Mouse (Mus musculus): ENCODE measurements around the gene Ykt6. TPM values are rescaled to one million over a fixed set of nuclear protein-coding genes. Genes with fewer than 3 reads are reported as not detected.
"Not testable (repeated sequence)": the region's sequence is repeated elsewhere in the genome, so short reads cannot be mapped to it uniquely, and the experiment has no call there.

Ykt6 gene
- polyA plus RNA-seq, 1 experiment, result 93.3 TPM

DNA sequence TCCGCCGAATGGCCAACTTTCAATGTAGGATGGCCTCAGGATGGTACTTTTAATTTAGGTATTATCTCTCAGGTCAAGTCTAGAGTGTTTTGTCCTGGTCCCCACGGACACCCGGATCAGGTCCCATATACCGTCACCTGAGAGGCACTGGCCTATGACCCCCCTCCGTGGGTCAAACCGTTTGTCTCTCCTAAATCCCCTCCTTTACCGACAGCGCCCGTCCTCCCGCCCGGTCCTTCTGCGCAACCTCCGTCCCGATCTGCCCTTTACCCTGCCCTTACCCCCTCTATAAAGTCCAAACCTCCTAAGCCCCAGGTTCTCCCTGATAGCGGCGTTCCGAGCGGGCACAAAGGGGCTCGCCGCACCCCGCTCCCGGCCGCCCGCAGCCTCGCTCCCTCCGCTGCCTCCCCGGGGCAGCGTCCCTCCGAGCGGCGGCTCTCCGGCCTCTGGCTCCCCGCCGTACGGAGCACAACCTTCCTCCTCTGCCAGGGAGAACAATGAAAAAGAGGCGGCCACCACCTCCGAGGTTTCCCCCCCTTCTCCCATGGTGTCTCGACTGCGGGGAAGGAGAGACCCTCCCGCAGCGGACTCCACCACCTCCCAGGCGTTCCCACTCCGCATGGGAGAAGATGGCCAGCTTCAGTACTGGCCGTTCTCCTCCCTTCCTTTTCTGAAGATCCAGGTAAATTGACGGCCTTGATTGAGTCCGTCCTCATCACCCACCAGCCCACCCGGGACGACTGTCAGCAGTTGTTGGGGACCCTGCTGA is 51.7 kb downstream of the Ykt6 start:
- H3K79me2 ChIP-seq (ENCODE audit: control insufficient read depth, insufficient read depth); H3K36me3 ChIP-seq (ENCODE audit: control insufficient read depth, insufficient read depth); H3K27me3 ChIP-seq (ENCODE audit: control insufficient read depth, insufficient read depth, insufficient read length); H3ac ChIP-seq (ENCODE audit: control insufficient read depth, insufficient read length, low read depth); H3K79me3 ChIP-seq (ENCODE audit: low read depth); H3K4me3 ChIP-seq (ENCODE audit: insufficient read depth, poor library complexity, severe bottlenecking): not testable (repeated sequence)

DNA sequence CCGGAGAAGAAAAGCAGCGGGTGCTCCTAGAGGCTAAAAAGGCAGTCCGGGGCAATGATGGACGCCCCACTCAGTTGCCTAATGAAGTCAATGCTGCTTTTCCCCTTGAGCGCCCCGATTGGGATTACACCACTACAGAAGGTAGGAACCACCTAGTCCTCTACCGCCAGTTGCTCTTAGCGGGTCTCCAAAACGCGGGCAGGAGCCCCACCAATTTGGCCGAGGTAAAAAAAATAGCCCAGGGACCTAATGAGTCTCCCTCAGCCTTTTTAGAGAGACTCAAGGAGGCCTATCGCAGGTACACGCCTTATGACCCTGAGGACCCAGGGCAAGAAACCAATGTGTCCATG is 52.3 kb downstream of the Ykt6 start:
- H3K79me2 ChIP-seq (ENCODE audit: control insufficient read depth, insufficient read depth); H3K4me3 ChIP-seq (ENCODE audit: insufficient read depth, poor library complexity, severe bottlenecking); H3ac ChIP-seq (ENCODE audit: control insufficient read depth, insufficient read length, low read depth); H3K36me3 ChIP-seq (ENCODE audit: control insufficient read depth, insufficient read depth); H3K79me3 ChIP-seq (ENCODE audit: low read depth); H3K27me3 ChIP-seq (ENCODE audit: control insufficient read depth, insufficient read depth, insufficient read length): not testable (repeated sequence)

DNA sequence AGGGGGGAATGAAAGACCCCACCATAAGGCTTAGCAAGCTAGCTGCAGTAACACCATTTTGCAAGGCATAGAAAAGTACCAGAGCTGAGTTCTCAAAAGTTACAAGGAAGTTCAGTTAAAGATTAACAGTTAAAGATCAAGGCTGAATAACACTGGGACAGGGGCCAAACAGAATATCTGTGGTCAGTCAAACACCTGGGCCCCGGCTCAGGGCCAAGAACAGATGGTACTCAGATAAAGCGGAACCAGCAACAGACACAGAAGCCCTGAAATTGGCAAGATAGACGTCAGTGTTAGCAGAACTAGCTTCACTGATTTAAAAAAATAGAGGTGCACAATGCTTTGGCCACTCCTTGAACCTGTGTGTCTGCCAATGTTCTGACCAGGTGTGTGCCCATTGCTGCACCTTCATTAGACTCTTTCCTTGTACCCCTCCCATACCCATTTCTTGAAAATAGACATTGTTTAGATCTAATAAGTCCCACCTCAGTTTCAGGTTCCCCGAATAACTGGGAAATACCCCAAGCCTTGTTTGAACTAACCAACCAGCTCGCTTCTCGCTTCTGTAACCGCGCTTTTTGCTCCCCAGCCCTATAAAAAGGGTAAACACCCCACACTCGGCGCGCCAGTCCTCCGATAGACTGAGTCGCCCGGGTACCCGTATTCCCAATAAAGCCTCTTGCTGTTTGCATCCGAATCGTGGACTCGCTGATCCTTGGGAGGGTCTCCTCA is 55.4 kb downstream of the Ykt6 start:
- H3K79me3 ChIP-seq (ENCODE audit: low read depth); H3K79me2 ChIP-seq (ENCODE audit: control insufficient read depth, insufficient read depth); H3K4me3 ChIP-seq (ENCODE audit: insufficient read depth, poor library complexity, severe bottlenecking); H3K36me3 ChIP-seq (ENCODE audit: control insufficient read depth, insufficient read depth); H3K27me3 ChIP-seq (ENCODE audit: control insufficient read depth, insufficient read depth, insufficient read length); H3ac ChIP-seq (ENCODE audit: control insufficient read depth, insufficient read length, low read depth): not testable (repeated sequence)

DNA sequence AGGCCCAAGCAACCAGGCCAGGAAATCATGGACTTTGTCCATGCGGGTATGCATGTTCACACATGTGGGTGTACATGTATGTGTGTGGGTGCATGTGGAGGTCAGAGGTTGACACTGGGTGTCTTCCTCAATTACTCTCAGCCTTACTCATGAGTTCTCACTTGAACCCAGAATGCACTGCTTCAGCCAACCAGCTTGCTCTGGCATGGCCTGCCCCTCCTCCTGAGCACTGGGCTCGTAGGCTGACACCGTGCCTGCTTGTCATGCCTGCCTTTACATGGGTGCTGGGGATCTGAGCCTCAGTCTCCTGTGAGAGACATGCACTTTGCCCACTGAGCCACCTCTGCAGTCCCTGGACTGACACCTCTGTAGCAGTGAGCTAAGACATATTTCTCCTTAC is 56.4 kb downstream of the Ykt6 start:
- no peak overlapping the region for H3K4me3 ChIP-seq (ENCODE audit: insufficient read depth, poor library complexity, severe bottlenecking)
- H3K36me3 ChIP-seq (ENCODE audit: control insufficient read depth, insufficient read depth), result no peaks in the 10 kb centered on the region
- H3K79me3 ChIP-seq (ENCODE audit: low read depth), result no peaks in the 10 kb centered on the region
- H3ac ChIP-seq (ENCODE audit: control insufficient read depth, insufficient read length, low read depth), result no peak overlapping the region
- no peak for TF ChIP-seq USF1 (IDR thresholded peaks at IDR 0.05; ENCODE audit: low read depth)
- no peak for TF ChIP-seq FOSL1 (IDR thresholded peaks at IDR 0.05; ENCODE audit: insufficient read depth, low read length, poor library complexity, severe bottlenecking)
- TF ChIP-seq CEBPB (IDR thresholded peaks at IDR 0.05; ENCODE audit: low read depth), result no peak
- TF ChIP-seq CTCF (IDR thresholded peaks at IDR 0.05; ENCODE audit: control insufficient read depth, insufficient read depth, insufficient read length), result no peak
- TF ChIP-seq MAX (IDR thresholded peaks at IDR 0.05), result no peak
- no peak for TF ChIP-seq MYOG (IDR thresholded peaks at IDR 0.05; ENCODE audit: control insufficient read depth, extremely low read depth, insufficient read length)
- TF ChIP-seq MYOD1 (IDR thresholded peaks at IDR 0.05; ENCODE audit: control insufficient read depth, insufficient read length, low read depth), result no peak
- H3K79me2 ChIP-seq (ENCODE audit: control insufficient read depth, insufficient read depth), result no peaks in the 10 kb centered on the region
- peaks cover 4% of the 10 kb centered on the region for H3K27me3 ChIP-seq (ENCODE audit: control insufficient read depth, insufficient read depth, insufficient read length)

DNA sequence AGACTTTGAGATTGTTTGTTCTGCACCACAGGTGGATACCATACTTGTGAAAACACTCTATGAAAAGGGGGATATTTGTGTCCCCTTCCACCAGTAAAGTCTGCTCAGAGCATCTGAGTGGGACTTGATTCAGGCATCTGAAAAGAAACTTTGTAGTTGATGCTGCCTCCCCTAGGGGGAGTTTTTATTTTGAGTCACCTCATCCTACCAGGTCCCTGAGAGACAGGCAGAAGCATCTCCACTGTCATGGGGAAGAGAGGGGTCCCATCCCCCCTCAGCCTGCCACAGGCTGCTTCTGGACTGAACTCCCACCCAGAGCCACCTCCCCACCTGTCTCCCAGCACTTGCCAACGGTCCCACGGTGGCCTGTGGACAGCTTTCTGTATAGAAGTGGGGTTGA is 57.9 kb downstream of the Ykt6 start:
- Histone ChIP-seq H3K79me2 (ENCODE audit: control insufficient read depth, insufficient read depth) (no peaks in the 10 kb centered on the region), H3K36me3 (ENCODE audit: control insufficient read depth, insufficient read depth) (no peaks in the 10 kb centered on the region), H3K4me3 (ENCODE audit: insufficient read depth, poor library complexity, severe bottlenecking) (no peak overlapping the region), H3K27me3 (ENCODE audit: control insufficient read depth, insufficient read depth, insufficient read length) (peaks cover 4% of the 10 kb centered on the region), H3ac (ENCODE audit: control insufficient read depth, insufficient read length, low read depth) (no peak overlapping the region), H3K79me3 (ENCODE audit: low read depth) (no peaks in the 10 kb centered on the region)
- TF ChIP-seq CEBPB (IDR thresholded peaks at IDR 0.05; ENCODE audit: low read depth) (no peak), USF1 (IDR thresholded peaks at IDR 0.05; ENCODE audit: low read depth) (no peak), MYOG (IDR thresholded peaks at IDR 0.05; ENCODE audit: control insufficient read depth, extremely low read depth, insufficient read length) (no peak), MAX (IDR thresholded peaks at IDR 0.05) (no peak), FOSL1 (IDR thresholded peaks at IDR 0.05; ENCODE audit: insufficient read depth, low read length, poor library complexity, severe bottlenecking) (no peak)

DNA sequence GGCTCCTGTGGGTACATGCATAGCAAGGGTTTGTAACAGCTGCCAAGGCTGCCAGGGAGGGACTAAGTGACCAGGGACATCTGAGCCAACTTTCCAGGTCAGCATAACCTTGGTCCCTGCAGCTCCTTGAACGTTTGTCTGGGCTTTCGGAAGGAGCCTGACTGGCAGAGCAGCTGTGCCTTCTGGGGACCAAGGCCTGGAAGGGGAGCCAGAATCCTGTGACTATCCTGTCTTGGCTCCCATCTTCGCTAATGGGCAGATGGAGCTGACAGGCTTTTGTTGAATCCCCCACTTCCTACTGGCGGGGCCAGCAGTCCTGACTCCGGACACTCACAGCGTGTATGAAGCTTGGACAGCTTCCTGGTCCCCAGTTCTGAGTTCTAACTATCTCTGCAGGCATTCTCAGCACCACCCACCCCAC is 59.5 kb downstream of the Ykt6 start:
- no peak overlapping the region for H3ac ChIP-seq (ENCODE audit: control insufficient read depth, insufficient read length, low read depth)

More for the DNA sequence above, 59.5 kb downstream of the Ykt6 start:
- no peak overlapping the region for H3K4me3 ChIP-seq (ENCODE audit: insufficient read depth, poor library complexity, severe bottlenecking)
- H3K27me3 ChIP-seq (ENCODE audit: control insufficient read depth, insufficient read depth, insufficient read length), result peaks cover 4% of the 10 kb centered on the region
- no peaks in the 10 kb centered on the region for H3K79me2 ChIP-seq (ENCODE audit: control insufficient read depth, insufficient read depth)
- TF ChIP-seq CTCF (IDR thresholded peaks at IDR 0.05; ENCODE audit: control insufficient read depth, insufficient read depth, insufficient read length) (no peak), MYOD1 (IDR thresholded peaks at IDR 0.05; ENCODE audit: control insufficient read depth, insufficient read length, low read depth) (no peak), FOSL1 (IDR thresholded peaks at IDR 0.05; ENCODE audit: insufficient read depth, low read length, poor library complexity, severe bottlenecking) (no peak), MAX (IDR thresholded peaks at IDR 0.05) (no peak), USF1 (IDR thresholded peaks at IDR 0.05; ENCODE audit: low read depth) (no peak), CEBPB (IDR thresholded peaks at IDR 0.05; ENCODE audit: low read depth) (no peak), MYOG (IDR thresholded peaks at IDR 0.05; ENCODE audit: control insufficient read depth, extremely low read depth, insufficient read length) (no peak)
- no peaks in the 10 kb centered on the region for H3K79me3 ChIP-seq (ENCODE audit: low read depth)
- no peaks in the 10 kb centered on the region for H3K36me3 ChIP-seq (ENCODE audit: control insufficient read depth, insufficient read depth)

Data from C2C12 (cell line).